Mouse (Mus musculus) CH12.LX (cell line): ENCODE measurements around the gene Fgfr2. TPM values are rescaled to one million over a fixed set of nuclear protein-coding genes. Genes with fewer than 3 reads are reported as not detected.

Source experiments
- DNase-seq: peaks from one replicate; pipeline ENCODE4 v3.0.0-alpha.2; 2013; ENCODE audit errors: extremely low read depth
- H3K27ac ChIP-seq: 2 replicates; pipeline ENCODE4 v1.5.1; 2012; ENCODE audit warnings: low read depth, mild to moderate bottlenecking, control low read depth, moderate library complexity; ENCODE audit not compliant: insufficient read depth
- H3K27me3 ChIP-seq: replicated peaks from 2 replicates; pipeline ENCODE3; 2012; ENCODE audit warnings: inconsistent platforms
- H3K36me3 ChIP-seq, 2 experiments: replicated peaks in 1 of 2; 2 replicates each; pipeline versions ENCODE3 to v1.6.1; 2012; ENCODE audit warnings: inconsistent platforms in 1 of 2, low read length in 1 of 2, mild to moderate bottlenecking in 1 of 2, mixed read lengths in 1 of 2, moderate library complexity in 1 of 2; ENCODE audit not compliant: control insufficient read depth in 1 of 2, insufficient read depth in 1 of 2
- H3K4me1 ChIP-seq, 2 experiments: 2 replicates each; pipeline ENCODE4 v1.6.1; 2012; ENCODE audit warnings: inconsistent platforms in 1 of 2, moderate library complexity in 1 of 2; ENCODE audit not compliant: insufficient read depth in 2 of 2, control insufficient read depth in 1 of 2
- H3K4me2 ChIP-seq: 2 replicates; pipeline ENCODE4 v1.6.1; 2012; ENCODE audit warnings: low read depth, mild to moderate bottlenecking, control low read depth; ENCODE audit not compliant: poor library complexity, insufficient read depth, severe bottlenecking
- H3K4me3 ChIP-seq, 3 experiments: fragments of 150-350 bp in 1 of 3; sonication (generic) in 1 of 3; replicated peaks in 1 of 3; 2 replicates each; pipeline versions ENCODE3 to v1.5.1; 2011 to 2012; ENCODE audit warnings: low read depth in 2 of 3, low read length in 2 of 3, mild to moderate bottlenecking in 2 of 3, moderate library complexity in 2 of 3, control low read depth in 1 of 3, improper control_type of control experiment in 1 of 3, inconsistent platforms in 1 of 3, mixed read lengths in 1 of 3; ENCODE audit not compliant: poor library complexity in 1 of 3
- H3K79me2 ChIP-seq: replicated peaks from 2 replicates; pipeline ENCODE4 v1.6.1; 2012; ENCODE audit warnings: mild to moderate bottlenecking, moderate library complexity; ENCODE audit not compliant: control insufficient read depth, poor library complexity, insufficient read depth, severe bottlenecking; ENCODE audit errors: extremely low read depth
- H3K9ac ChIP-seq: 2 replicates; pipeline ENCODE4 v1.6.1; 2012; ENCODE audit warnings: low read depth, mild to moderate bottlenecking, control low read depth, moderate library complexity; ENCODE audit not compliant: insufficient read depth
- H3K9me3 ChIP-seq: replicated peaks from 2 replicates; pipeline ENCODE3; 2012; ENCODE audit warnings: low read length, inconsistent platforms, mixed read lengths
- CHD2 ChIP-seq: IDR thresholded peaks from 2 replicates; pipeline ENCODE4 v1.6.1; 2011; ENCODE audit warnings: low read length, improper control_type of control experiment
- EP300 ChIP-seq: IDR thresholded peaks from 2 replicates; pipeline ENCODE4 v1.6.1; 2011; ENCODE audit warnings: low read length, improper control_type of control experiment
- IRF4 ChIP-seq: IDR thresholded peaks from 2 replicates; pipeline ENCODE4 v1.6.1; 2014; ENCODE audit warnings: low read depth, mild to moderate bottlenecking, inconsistent platforms, low read length, improper control_type of control experiment
- JUN ChIP-seq: IDR thresholded peaks from 2 replicates; pipeline ENCODE4 v1.6.1; 2011; ENCODE audit warnings: low read depth, mild to moderate bottlenecking, low read length, improper control_type of control experiment, moderate library complexity; ENCODE audit not compliant: insufficient read depth
- MAZ ChIP-seq: IDR thresholded peaks from 2 replicates; pipeline ENCODE4 v1.6.1; 2012; ENCODE audit warnings: low read depth, mild to moderate bottlenecking, inconsistent platforms, low read length, improper control_type of control experiment, moderate library complexity
- MEF2A ChIP-seq: IDR thresholded peaks from 2 replicates; pipeline ENCODE4 v1.6.1; 2014; ENCODE audit warnings: low read depth, mild to moderate bottlenecking, inconsistent platforms, low read length, improper control_type of control experiment, borderline replicate concordance
- NELFE ChIP-seq: IDR thresholded peaks from 2 replicates; pipeline ENCODE4 v1.6.1; 2011; ENCODE audit warnings: low read depth, low read length, improper control_type of control experiment
- POLR2AphosphoS2 ChIP-seq: IDR thresholded peaks from 2 replicates; pipeline ENCODE4 v1.6.1; 2011; ENCODE audit warnings: low read depth, low read length, improper control_type of control experiment
- RAD21 ChIP-seq: IDR thresholded peaks from 2 replicates; pipeline ENCODE4 v1.6.1; 2011; ENCODE audit warnings: low read depth, mild to moderate bottlenecking, low read length, improper control_type of control experiment, moderate library complexity
- RCOR1 ChIP-seq: conservative IDR thresholded peaks from 2 replicates; pipeline ENCODE4 v1.6.1; 2012; ENCODE audit warnings: low read depth, mild to moderate bottlenecking, inconsistent platforms, low read length, improper control_type of control experiment
- TCF12 ChIP-seq: IDR thresholded peaks from 2 replicates; pipeline ENCODE4 v1.6.1; 2014; ENCODE audit warnings: low read depth, mild to moderate bottlenecking, inconsistent platforms, low read length, improper control_type of control experiment
- ZC3H11A ChIP-seq: IDR thresholded peaks from 2 replicates; pipeline ENCODE4 v1.6.1; 2012; ENCODE audit warnings: low read depth, mild to moderate bottlenecking, inconsistent platforms, low read length, improper control_type of control experiment
- ZKSCAN1 ChIP-seq: IDR thresholded peaks from 2 replicates; pipeline ENCODE4 v1.6.1; 2012; ENCODE audit warnings: low read depth, inconsistent platforms, low read length, improper control_type of control experiment, borderline replicate concordance
- dilution Hi-C: fragments of 300-500 bp; cut with MboI; formaldehyde crosslinking; loops from 2 replicates; pipeline ENCODE4 v1.14.3; 2020; ENCODE audit warnings: low sequenced_read_pairs; ENCODE audit not compliant: extremely low pct_unique_long_range_greater_than_20kb, extremely low pct_ligation_motif_present
- in situ Hi-C: fragments of 300-500 bp; cut with MboI; formaldehyde crosslinking; loops from 3 replicates; pipeline ENCODE4 v1.14.3; 2019; ENCODE audit warnings: low sequenced_read_pairs, low pct_ligation_motif_present, low pct_unique_long_range_greater_than_20kb, mixed read lengths
- polyA plus RNA-seq: library from polyadenylated mRNA; unstranded; fragments of >175 nt; gene quantifications from 2 replicates; pipeline ENCODE4 v1.2.1, GENCODE M21; 2012; ENCODE audit warnings: low read depth; ENCODE audit not compliant: insufficient read length
- total RNA-seq, 2 experiments: library from RNA; depleted of rRNA; stranded (reverse); fragments of 300-350 nt in 1 of 2; fragments of >200 nt in 1 of 2; gene quantifications; 2 replicates each; pipeline ENCODE4 v1.2.3; 2012 to 2014

Fgfr2 gene
- total and polyA plus RNA-seq, 3 experiments, result not detected

- peaks cover 73% of the 10 kb centered on the region for H3K27me3 ChIP-seq
- no peak overlapping the region for H3K27ac ChIP-seq
- H3K36me3 ChIP-seq, result no peaks in the 10 kb centered on the region
- H3K79me2 ChIP-seq, result no peaks in the 10 kb centered on the region
- TF ChIP-seq ZC3H11A, result no peak
- TF ChIP-seq, all 38 proteins: peak for 0
- Histone ChIP-seq H3K9ac (no peak overlapping the region), H3K9me3 (no peaks in the 10 kb centered on the region), H3K4me3 (no peak overlapping the region), H3K4me2 (no peak overlapping the region), H3K4me1 (peaks cover 0 to 15% of the 10 kb centered on the region in 2 experiments; a peak in 2 of 4 replicates)
- dilution Hi-C loops (no loop called here), in situ Hi-C loops (no loop called here)
- no peak for DNase-seq
Observed at GRCm38 (mm10) chr7:132365111-132365510, 758.0 kb downstream of the Fgfr2 start.

DNA sequence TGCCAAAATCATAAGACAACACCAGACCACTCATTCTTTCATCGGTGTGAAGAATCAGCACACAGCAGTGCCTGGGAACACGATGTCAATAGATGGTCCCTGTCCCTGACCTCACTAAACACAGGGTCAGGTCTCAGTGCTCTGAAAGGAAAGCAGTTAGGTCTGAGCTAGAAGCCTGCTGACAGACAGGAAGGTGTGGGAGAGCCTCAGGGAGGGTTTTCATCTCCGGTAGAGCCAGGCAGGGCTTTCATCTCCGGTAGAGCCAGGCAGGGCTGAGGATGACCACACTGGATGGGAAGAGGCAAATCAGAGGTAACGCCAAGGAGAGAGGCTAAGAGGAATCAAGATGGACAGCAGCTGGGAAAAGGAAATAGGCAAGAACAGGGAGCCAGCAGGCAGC, 758.6 kb downstream of the Fgfr2 start:
- Histone ChIP-seq H3K4me2 (no peak overlapping the region), H3K27me3 (peaks cover 73% of the 10 kb centered on the region), H3K27ac (no peak overlapping the region), H3K9ac (no peak overlapping the region), H3K4me3 (no peak overlapping the region), H3K36me3 (no peaks in the 10 kb centered on the region), H3K4me1 (peaks cover 0 to 15% of the 10 kb centered on the region in 2 experiments; a peak in 2 of 4 replicates), H3K9me3 (no peaks in the 10 kb centered on the region), H3K79me2 (no peaks in the 10 kb centered on the region)
- no peak for DNase-seq
- dilution Hi-C loops (no loop called here), in situ Hi-C loops (no loop called here)
- no peak for TF ChIP-seq NELFE
- no peak for TF ChIP-seq ZKSCAN1

DNA sequence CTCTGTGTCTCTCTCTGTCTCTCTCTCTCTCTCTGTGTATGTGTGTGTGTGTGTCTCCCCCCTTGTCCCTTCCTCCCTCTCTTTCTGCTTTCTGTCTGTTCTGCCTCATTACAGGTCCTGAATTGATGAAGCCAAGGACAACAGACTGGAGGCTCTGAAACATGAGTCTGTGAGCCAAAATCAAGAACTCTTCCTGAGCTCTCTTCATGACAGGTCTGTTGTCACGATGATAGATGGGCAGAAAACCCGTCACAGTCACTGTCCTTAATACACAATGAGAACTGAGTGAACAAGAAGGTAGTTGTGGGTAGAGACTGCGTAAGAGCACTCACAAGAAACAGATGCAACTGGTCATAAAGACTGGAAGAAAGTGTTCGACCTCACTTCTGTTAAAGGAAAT, 762.8 kb downstream of the Fgfr2 start:
- dilution Hi-C loops, result no loop called here
- in situ Hi-C loops, result no loop called here

More for the DNA sequence above, 762.8 kb downstream of the Fgfr2 start:
- H3K4me1 ChIP-seq, result peaks cover 0 to 4% of the 10 kb centered on the region in 2 experiments; a peak in 2 of 4 replicates
- TF ChIP-seq RAD21 (no peak), IRF4 (no peak), CHD2 (no peak), POLR2AphosphoS2 (no peak), JUN (no peak), MAZ (no peak), TCF12 (no peak), ZKSCAN1 (no peak), RCOR1 (no peak), MEF2A (no peak), EP300 (no peak)
- H3K4me3 ChIP-seq, result no peak overlapping the region
- H3K9me3 ChIP-seq, result peaks cover 17% of the 10 kb centered on the region
- peaks cover 74% of the 10 kb centered on the region for H3K27me3 ChIP-seq
- H3K4me2 ChIP-seq, result no peak overlapping the region
- no peak for DNase-seq
- H3K79me2 ChIP-seq, result no peaks in the 10 kb centered on the region
- H3K27ac ChIP-seq, result no peak overlapping the region
- H3K36me3 ChIP-seq, result no peaks in the 10 kb centered on the region
- no peak overlapping the region for H3K9ac ChIP-seq
